Mouse (Mus musculus): ENCODE measurements around the gene Myoz2.

Gene Myoz2

GRCm38 (mm10) chr3:123034752-123035151, at the start of gene Myoz2:
TSS of gene Myoz2 (minus strand) at chr3:123035015.
- DNase-seq (ENCODE audit: low spot score in 2 of 2): no peak

GRCm38 (mm10) chr3:123081665-123082064, 46.9 kb upstream of the Myoz2 start:
- no peak for DNase-seq (ENCODE audit: low spot score in 2 of 2)

GRCm38 (mm10) chr3:123080943-123081342, 46.1 kb upstream of the Myoz2 start:
- no peak for DNase-seq (ENCODE audit: low spot score in 2 of 2)

GRCm38 (mm10) chr3:123080017-123080725, 45.4 kb upstream of the Myoz2 start:
- DNase-seq (ENCODE audit: low spot score in 2 of 2): no peak

GRCm38 (mm10) chr3:123075759-123076158, 40.9 kb upstream of the Myoz2 start:
- no peak for DNase-seq (ENCODE audit: low spot score in 2 of 2)

GRCm38 (mm10) chr3:123075034-123075433, 40.2 kb upstream of the Myoz2 start:
- no peak for DNase-seq (ENCODE audit: low spot score in 2 of 2)

GRCm38 (mm10) chr3:123073351-123073750, 38.5 kb upstream of the Myoz2 start:
- DNase-seq (ENCODE audit: low spot score in 2 of 2): no peak

GRCm38 (mm10) chr3:123072472-123072871, 37.7 kb upstream of the Myoz2 start:
- DNase-seq (ENCODE audit: low spot score in 2 of 2): no peak

- no peak for DNase-seq (ENCODE audit: low spot score in 2 of 2)
Measured at GRCm38 (mm10) chr3:123070996-123071395, 36.2 kb upstream of the Myoz2 start.

- DNase-seq (ENCODE audit: low spot score in 2 of 2): no peak
Measured at GRCm38 (mm10) chr3:123066836-123067235, 32.0 kb upstream of the Myoz2 start.

- no peak for DNase-seq (ENCODE audit: low spot score in 2 of 2)
Measured at GRCm38 (mm10) chr3:123065466-123065865, 30.7 kb upstream of the Myoz2 start.

GRCm38 (mm10) chr3:123064186-123064585, 29.4 kb upstream of the Myoz2 start:
- no peak for DNase-seq (ENCODE audit: low spot score in 2 of 2)

- no peak for DNase-seq (ENCODE audit: low spot score in 2 of 2)
Measured at GRCm38 (mm10) chr3:123061931-123062330, 27.1 kb upstream of the Myoz2 start.

GRCm38 (mm10) chr3:123058832-123059231, 24.0 kb upstream of the Myoz2 start:
- no peak for DNase-seq (ENCODE audit: low spot score in 2 of 2)

GRCm38 (mm10) chr3:123054178-123054577, 19.4 kb upstream of the Myoz2 start:
- DNase-seq (ENCODE audit: low spot score in 2 of 2): no peak

GRCm38 (mm10) chr3:123053192-123053938, 18.6 kb upstream of the Myoz2 start:
- no peak for DNase-seq (ENCODE audit: low spot score in 2 of 2)

GRCm38 (mm10) chr3:123042308-123042707, 7.5 kb upstream of the Myoz2 start:
- DNase-seq (ENCODE audit: low spot score in 2 of 2): no peak

GRCm38 (mm10) chr3:123033804-123034203, 1.0 kb downstream of the Myoz2 start:
- DNase-seq (ENCODE audit: low spot score in 2 of 2): no peak

GRCm38 (mm10) chr3:123025634-123026033, 9.2 kb downstream of the Myoz2 start:
- no peak for DNase-seq (ENCODE audit: low spot score in 2 of 2)

GRCm38 (mm10) chr3:123024496-123025234, 10.2 kb downstream of the Myoz2 start:
- DNase-seq (ENCODE audit: low spot score in 2 of 2): no peak

GRCm38 (mm10) chr3:123018792-123019191, 16.0 kb downstream of the Myoz2 start:
- DNase-seq (ENCODE audit: low spot score in 2 of 2): no peak

- DNase-seq (ENCODE audit: low spot score in 2 of 2): no peak
Measured at GRCm38 (mm10) chr3:123013476-123013875, 21.3 kb downstream of the Myoz2 start.
